Mouse (Mus musculus): ENCODE results near the gene Fam57a. TPM values are rescaled to one million over a fixed set of nuclear protein-coding genes. Genes with fewer than 3 reads are reported as not detected.

Gene Fam57a
- 0.92 and 1.4 TPM in 2 replicates for polyA plus RNA-seq (2012; ENCODE audit: low replicate concordance)

DNA sequence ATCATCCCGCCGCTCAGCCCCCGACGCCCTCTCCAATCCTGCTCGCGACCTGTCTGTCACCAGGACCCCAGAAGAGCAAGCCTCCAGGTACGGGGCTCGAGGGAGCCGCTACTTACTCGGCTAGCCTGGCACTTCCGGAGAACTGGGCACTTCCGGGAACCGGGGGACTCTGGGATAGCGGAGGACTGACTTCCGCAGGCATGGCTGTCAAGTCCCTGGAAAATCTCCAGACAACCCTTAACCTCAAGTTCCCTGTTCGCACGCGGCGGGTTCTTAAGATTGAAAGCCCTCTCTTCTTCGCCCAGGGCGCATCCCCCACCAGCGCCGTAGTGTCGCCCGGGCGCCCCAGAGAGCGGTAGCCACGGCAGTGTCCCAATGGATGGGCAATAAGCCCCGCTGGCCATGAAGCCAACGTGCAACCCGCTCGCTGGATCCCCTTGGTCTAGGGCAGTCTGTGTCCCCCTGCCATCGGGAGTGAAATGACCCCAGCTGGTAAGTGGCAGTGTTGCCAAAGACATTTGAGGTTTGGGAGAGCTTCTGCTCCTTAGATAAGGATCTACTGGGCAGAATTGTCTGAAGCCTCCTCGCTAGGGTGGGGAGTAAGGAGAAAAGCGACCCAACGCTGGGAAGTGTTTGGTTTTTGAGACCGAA, at the start of gene Fam57a, which contains the start of gene Vps53:
TSS of gene Fam57a (plus strand) at position 177 of the 651 bp plus-strand sequence.
TSS of gene Vps53 (minus strand) at position 153 of the 651 bp plus-strand sequence.

DNA sequence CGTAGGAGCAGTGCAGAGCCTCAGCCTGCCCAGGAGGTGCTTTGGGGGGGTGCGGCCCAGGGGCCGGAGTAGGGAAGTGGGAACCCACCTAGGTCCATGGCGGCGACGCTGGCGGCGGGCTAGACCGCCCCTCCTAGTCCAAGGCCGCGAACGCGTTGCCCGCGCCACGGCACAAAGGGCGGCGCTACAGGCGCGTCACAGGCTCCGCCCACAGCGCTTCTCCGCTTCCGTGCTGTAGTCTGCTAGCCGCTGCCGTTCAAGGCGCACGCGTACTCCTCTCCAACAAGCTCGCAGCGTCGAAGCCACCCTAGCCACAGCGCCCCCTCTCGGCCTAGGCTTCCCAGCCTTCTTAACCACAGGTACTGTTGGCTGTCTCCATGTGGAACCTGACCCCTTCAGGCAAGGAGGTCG, 37.9 kb downstream of the Fam57a start, which contains the start of the genes Dbil5 and Gemin4:
TSS of gene Dbil5 (plus strand) at position 219 of the 411 bp plus-strand sequence.
TSS of gene Gemin4 (minus strand) at position 275 of the 411 bp plus-strand sequence.

DNA sequence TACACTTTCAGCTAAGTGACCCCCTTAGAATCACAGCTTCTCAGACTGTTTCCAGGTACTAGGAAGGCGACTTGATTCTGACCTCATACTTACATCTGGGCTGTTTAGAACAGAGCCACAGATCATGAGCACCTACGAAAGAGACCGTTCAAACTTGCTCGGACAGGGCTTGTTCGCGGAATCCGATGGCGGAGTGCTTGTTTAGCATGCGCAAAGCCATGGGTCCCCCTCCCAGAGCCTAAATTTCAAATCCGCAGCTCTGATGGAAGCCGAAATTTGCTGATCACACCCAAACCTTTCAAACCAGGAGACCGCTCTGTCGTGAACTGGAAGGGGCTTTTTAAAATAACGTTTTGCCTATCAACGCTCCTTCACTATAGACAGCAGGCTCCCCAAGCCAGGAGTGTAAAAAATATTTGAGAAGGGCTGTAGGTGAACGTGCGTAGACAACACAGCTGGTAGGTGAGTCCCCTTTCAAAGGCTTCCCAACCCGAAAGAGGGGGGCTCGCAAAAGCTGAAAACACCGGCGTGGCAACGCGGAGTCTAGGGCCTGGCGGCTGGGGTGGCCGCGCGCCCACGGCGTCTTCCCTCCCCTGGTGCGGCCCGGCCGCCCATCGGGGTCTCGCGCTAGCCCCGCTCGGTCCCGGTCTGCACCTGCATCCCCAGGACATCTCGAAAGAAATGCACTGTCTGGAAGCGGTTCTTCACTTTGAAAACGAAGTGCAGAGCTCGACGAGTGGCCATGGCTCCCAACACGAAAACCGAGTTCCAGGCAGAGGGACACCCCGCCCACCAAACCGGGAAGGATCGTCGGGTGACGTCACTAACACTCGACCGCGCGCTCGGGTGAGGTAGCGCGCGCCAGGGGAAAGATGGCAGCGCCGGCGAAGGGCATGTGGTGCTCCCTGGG, 63.7 kb downstream of the Fam57a start, which contains the start of the genes Mrm3 and Glod4:
TSS of gene Mrm3 (plus strand) at position 815 of the 910 bp plus-strand sequence.
TSS of gene Glod4 (minus strand) at position 825 of the 910 bp plus-strand sequence.

Other genes with a start within 250 kb of the Fam57a start
- gene Rph3al, start 241.2 kb upstream of the Fam57a start, polyA plus RNA-seq (2012; ENCODE audit: low replicate concordance) = 7.7 and 8.7 TPM in 2 replicates
- gene 1700016K19Rik, start 179.8 kb upstream of the Fam57a start, polyA plus RNA-seq (2012; ENCODE audit: low replicate concordance) = 0.15 and 1.0 TPM in 2 replicates
- 27.0 and 42.8 TPM in 2 replicates for gene Rflnb, start 151.9 kb upstream of the Fam57a start, polyA plus RNA-seq (2012; ENCODE audit: low replicate concordance)
- gene Vps53, start within 50 bp of the Fam57a start, polyA plus RNA-seq (2012; ENCODE audit: low replicate concordance) = 20.7 and 25.8 TPM in 2 replicates
- not detected in 2 replicates for gene Dbil5, start 37.9 kb downstream of the Fam57a start, polyA plus RNA-seq (2012; ENCODE audit: low replicate concordance)
- gene Gemin4, start 38.0 kb downstream of the Fam57a start, polyA plus RNA-seq (2012; ENCODE audit: low replicate concordance) = 1.8 and 2.0 TPM in 2 replicates
- gene Mrm3, start 64.0 kb downstream of the Fam57a start, polyA plus RNA-seq (2012; ENCODE audit: low replicate concordance) = 5.7 and 5.9 TPM in 2 replicates
- 1.6 and 5.6 TPM in 2 replicates for gene Glod4, start 64.1 kb downstream of the Fam57a start, polyA plus RNA-seq (2012; ENCODE audit: low replicate concordance)
- gene Nxn, start 219.5 kb downstream of the Fam57a start, polyA plus RNA-seq (2012; ENCODE audit: low replicate concordance) = 3.7 TPM in 2 replicates
- gene Timm22, start 227.3 kb downstream of the Fam57a start, polyA plus RNA-seq (2012; ENCODE audit: low replicate concordance) = 8.9 and 9.8 TPM in 2 replicates

Data from hematopoietic multipotent progenitor cell, adult 10-12 weeks (in vitro differentiated cells).